In the genomic region with DNA sequence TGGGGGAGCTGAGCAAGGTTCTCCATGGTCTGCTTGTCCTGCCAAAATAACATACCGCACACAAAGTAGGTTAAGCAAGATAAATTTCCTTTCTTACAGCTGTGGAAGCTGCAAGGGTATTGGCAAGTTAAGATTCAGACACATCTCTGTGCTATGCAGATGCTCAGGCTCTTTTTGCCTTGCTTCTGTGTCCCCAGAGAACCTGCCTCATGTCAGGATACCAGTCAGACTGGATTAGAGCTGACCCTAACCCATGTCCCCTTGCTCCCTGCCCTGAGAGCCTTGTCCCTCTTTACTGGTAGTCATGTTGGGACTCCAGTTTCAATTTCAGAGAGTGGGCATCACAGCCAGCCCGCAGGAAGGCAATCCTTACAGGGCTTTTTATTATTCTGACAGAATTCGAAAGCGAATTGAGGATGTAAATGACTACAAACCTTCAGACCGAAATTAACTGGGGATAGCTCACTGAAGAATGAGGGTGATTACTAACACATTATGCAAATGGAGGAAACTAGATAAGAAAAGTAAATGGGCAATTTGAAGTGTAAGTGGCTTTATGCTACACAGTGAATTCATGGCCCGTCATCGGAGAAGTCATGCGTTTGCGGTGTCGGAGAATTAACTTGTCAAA, we compare ENCODE assay signal across 17 mouse cellular contexts. TPM values are rescaled to one million over a fixed set of nuclear protein-coding genes. Genes with fewer than 3 reads are reported as not detected.
DNase-seq lines count a peak whose midpoint lies in the region; ATAC-seq lines count a peak whose summit lies in the region.
"Had no signal": no experiment of that assay in that cellular context is flagged by ENCODE, and none has a peak within 500 bp of the region (broad histone marks: within the 10 kb centered on the region; RNA-seq: fewer than 3 reads in every experiment).

No protein-coding gene starts in this region.

- no peak for DNase-seq in forebrain, embryonic 11.5 days (ENCODE audit: low spot score)
- DNase-seq in kidney, postnatal 14 days, result no peak
- no peak for DNase-seq in urinary bladder, postnatal 25 days (ENCODE audit: low spot score)
- DNase-seq in left cerebral cortex, postnatal 14 days (ENCODE audit: low spot score in 2 of 2), result no peak
- DNase-seq: adrenal gland, postnatal 36 days; cerebellum, adult 18-20 months; embryo, embryonic 11 days; gastrocnemius, postnatal 25 days; kidney, adult 8-10 months; midbrain, embryonic 14.5 days had no signal

- no peaks in the 10 kb centered on the region for H3K9me3 ChIP-seq in forebrain, embryonic 15.5 days
- H3K9me3 ChIP-seq in forebrain, embryonic 11.5 days (ENCODE audit: control insufficient read depth, low read length), result no peaks in the 10 kb centered on the region
- no peaks in the 10 kb centered on the region for H3K9me3 ChIP-seq in kidney, embryonic 15.5 days (replicated peaks)
- H3K9me3 ChIP-seq: limb, embryonic 15.5 days; lung, embryonic 15.5 days had no signal

- no peak overlapping the region for H3K4me2 ChIP-seq in forebrain, embryonic 15.5 days (replicated peaks)
- no peak overlapping the region for H3K4me2 ChIP-seq in forebrain, embryonic 11.5 days (ENCODE audit: low read depth, low read length, severe bottlenecking)
- peak overlapping the region; percentile 28 for H3K4me2 ChIP-seq in kidney, embryonic 15.5 days
- H3K4me2 ChIP-seq: limb, embryonic 15.5 days; lung, embryonic 15.5 days had no signal

- H3K9ac ChIP-seq in forebrain, embryonic 15.5 days (replicated peaks), result no peak overlapping the region
- H3K9ac ChIP-seq in forebrain, embryonic 11.5 days (ENCODE audit: low read length), result no peak overlapping the region
- no peak overlapping the region for H3K9ac ChIP-seq in kidney, embryonic 15.5 days
- H3K9ac ChIP-seq: limb, embryonic 15.5 days; lung, embryonic 15.5 days had no signal

- no peak overlapping the region for H3K27ac ChIP-seq in forebrain, embryonic 15.5 days (replicated peaks)
- no peak overlapping the region for H3K27ac ChIP-seq in forebrain, embryonic 11.5 days (ENCODE audit: low read depth, low read length)
- H3K27ac ChIP-seq in kidney, embryonic 15.5 days, result no peak overlapping the region
- H3K27ac ChIP-seq: left cerebral cortex, adult 2 months; limb, embryonic 15.5 days; lung, embryonic 15.5 days had no signal

- ATAC-seq in forebrain, embryonic 15.5 days (replicated peaks), result 0 out of 2 replicates have a peak, but pooled peaks have one; percentile 38
- no peak for ATAC-seq in forebrain, embryonic 11.5 days (replicated peaks; ENCODE audit: low FRiP score)
- peak; percentile 56; the same call in 1 of the 2 replicates for ATAC-seq in kidney, embryonic 15.5 days (replicated peaks; ENCODE audit: low FRiP score)
- ATAC-seq in CD4-positive, CD25-positive, alpha-beta regulatory T cell, adult 4 months, result peak; percentile 68
- peak; percentile 52 for ATAC-seq in inflammation-experienced regulatory T-cells, adult 6 months

- 66% methylated on average over 10 of the region's 10 CpGs for WGBS in forebrain, embryonic 15.5 days
- 87% methylated on average over 10 of the region's 10 CpGs for WGBS in forebrain, embryonic 11.5 days
- 35% methylated on average over 10 of the region's 10 CpGs for WGBS in kidney, embryonic 15.5 days

- no peak overlapping the region for H3K4me3 ChIP-seq in forebrain, embryonic 15.5 days
- no peak overlapping the region for H3K4me3 ChIP-seq in forebrain, embryonic 11.5 days (ENCODE audit: low read depth, low read length)
- no peak overlapping the region for H3K4me3 ChIP-seq in kidney, embryonic 15.5 days (replicated peaks)
- H3K4me3 ChIP-seq: left cerebral cortex, adult 2 months; limb, embryonic 15.5 days; lung, embryonic 15.5 days had no signal

- no peaks in the 10 kb centered on the region for H3K36me3 ChIP-seq in forebrain, embryonic 15.5 days
- no peaks in the 10 kb centered on the region for H3K36me3 ChIP-seq in forebrain, embryonic 11.5 days (ENCODE audit: control insufficient read depth, insufficient read depth, low read length)
- H3K36me3 ChIP-seq in kidney, embryonic 15.5 days, result no peaks in the 10 kb centered on the region
- H3K36me3 ChIP-seq: limb, embryonic 15.5 days; lung, embryonic 15.5 days had no signal

- intact Hi-C loops in left cerebral cortex, postnatal 14 days (cut with DNase I), result no loop called here

- H3K4me1 ChIP-seq in forebrain, embryonic 15.5 days, result peaks cover 7% of the 10 kb centered on the region
- H3K4me1 ChIP-seq in forebrain, embryonic 11.5 days (replicated peaks; ENCODE audit: control insufficient read depth, insufficient read depth, low read length), result no peaks in the 10 kb centered on the region
- H3K4me1 ChIP-seq in kidney, embryonic 15.5 days, result peaks cover 28% of the 10 kb centered on the region
- H3K4me1 ChIP-seq: limb, embryonic 15.5 days; lung, embryonic 15.5 days had no signal

- no peaks in the 10 kb centered on the region for H3K27me3 ChIP-seq in forebrain, embryonic 15.5 days
- H3K27me3 ChIP-seq in forebrain, embryonic 11.5 days (ENCODE audit: control insufficient read depth, insufficient read depth, low read length), result no peaks in the 10 kb centered on the region
- H3K27me3 ChIP-seq in kidney, embryonic 15.5 days, result no peaks in the 10 kb centered on the region
- H3K27me3 ChIP-seq: limb, embryonic 15.5 days; lung, embryonic 15.5 days had no signal

RNA-seq across cellular contexts. Expression of a gene that starts 19.0 kb away (rescaled TPM):
- 0.42 and 0.50 TPM in 2 replicates for polyA plus RNA-seq in forebrain, embryonic 15.5 days (2015; fragmentation: Nextera tagmentation; extraction: Ambion mirVana)
- polyA plus RNA-seq in forebrain, embryonic 11.5 days (2014; fragmentation: Nextera tagmentation; extraction: Ambion mirVana), result 0.73 and 1.1 TPM in 2 replicates
- polyA plus RNA-seq in kidney, embryonic 15.5 days (2015; fragmentation: Nextera tagmentation; extraction: Ambion mirVana), result 4.2 and 5.2 TPM in 2 replicates
- polyA plus RNA-seq in CD4-positive, CD25-positive, alpha-beta regulatory T cell, adult 4 months (2017; shearing (Covaris generic)), result 10 to 100 TPM; 23.6 to 26.3 TPM
- polyA plus RNA-seq in inflammation-experienced regulatory T-cells, adult 6 months (2017; shearing (Covaris generic)), result 10 to 100 TPM; 25.0 to 27.1 (median 26.3) TPM
- total RNA-seq in left cerebral cortex, postnatal 14 days (2021), result 1 to 10 TPM; 2.4 TPM
